Mouse (Mus musculus) monocyte, adult 2 months (primary cell): Measurements from ENCODE around the gene Gm9767.

Experiments
- DNase-seq, 2 experiments: peaks; one replicate each; pipeline ENCODE4 v3.0.0; 2022; ENCODE audit warnings: low spot score in 2 of 2, low read depth in 1 of 2

Gm9767 gene

DNA sequence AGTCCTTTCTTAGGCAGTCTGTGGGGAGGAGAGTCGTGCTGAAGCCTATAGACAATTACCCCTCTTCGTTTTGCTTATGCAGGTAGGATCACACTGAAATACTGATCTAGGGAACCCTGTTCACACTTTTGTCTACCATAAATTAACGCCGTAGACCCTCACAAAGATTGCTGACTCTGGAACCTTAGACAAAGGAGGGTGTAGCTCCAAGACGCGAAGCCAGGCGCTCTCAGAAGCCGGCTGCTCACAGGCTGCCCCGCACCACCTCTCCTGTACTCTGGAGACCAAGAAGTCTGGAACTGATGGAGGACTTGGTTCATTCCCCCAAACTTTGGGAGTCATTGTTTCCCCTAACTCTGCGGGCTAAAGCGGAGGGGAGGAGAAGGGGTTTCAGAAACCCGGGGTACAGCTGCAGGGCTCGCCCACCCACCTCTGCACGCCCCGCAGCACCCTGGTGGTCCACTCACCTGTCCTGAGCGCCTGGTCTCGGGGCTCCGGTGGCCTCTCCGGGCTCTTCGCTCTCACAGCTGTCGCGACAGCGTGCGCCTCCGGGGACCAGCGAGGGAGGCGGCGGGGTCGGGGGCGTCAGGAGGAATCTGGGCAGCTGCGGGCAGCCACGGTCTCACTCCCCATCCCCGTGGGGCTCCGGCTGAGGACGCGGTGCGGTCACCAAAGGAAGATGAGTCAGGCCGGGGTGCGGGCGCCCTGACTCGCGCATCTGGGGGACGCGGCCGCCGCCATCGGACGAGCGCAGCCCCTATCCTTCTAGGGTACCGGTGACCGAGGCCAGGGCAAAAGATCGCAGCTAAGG lies at the start of gene Gm9767:
Gm9767 (plus strand) TSS at position 585 of the 811 bp plus-strand sequence.
- DNase-seq = no peak

DNA sequence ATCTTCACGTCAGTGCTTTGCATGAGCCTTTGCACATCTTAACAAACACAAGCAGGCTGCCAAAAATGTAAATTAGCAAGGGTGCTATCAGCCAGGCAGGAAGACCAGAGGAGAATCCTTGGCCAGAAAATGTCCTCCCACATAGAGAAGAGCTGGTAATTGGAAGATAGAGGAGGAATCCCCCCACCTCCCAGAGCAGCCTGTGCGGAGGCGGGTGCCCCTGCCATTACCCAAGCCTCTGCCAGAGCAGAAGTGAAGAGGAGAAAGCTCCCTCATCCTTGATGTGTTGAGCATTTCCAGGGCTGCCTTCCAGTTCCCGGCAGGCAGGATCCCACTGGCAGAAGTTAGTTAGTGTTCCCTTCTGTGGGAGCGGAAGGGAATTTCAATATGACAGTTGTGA lies 43.1 kb upstream of the Gm9767 start:
- no peak for DNase-seq

DNA sequence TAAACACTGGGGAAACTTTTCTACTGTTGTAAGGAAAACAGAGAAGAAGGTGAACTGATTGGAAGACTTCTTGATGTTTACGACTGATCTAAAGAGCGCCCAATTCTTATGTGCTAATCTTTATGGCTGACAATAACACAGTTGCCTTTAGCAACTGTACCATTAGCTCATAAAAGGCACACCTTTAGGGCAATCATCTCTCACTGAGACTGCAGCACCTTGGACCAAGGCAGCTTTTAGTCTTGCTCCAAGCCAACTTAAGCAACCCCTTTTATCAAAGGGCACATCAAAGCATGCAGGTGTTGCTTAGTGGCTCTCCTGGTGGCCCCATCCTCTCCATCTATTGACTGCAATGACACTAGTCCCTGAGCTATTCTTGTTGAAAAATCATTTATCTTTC lies 26.9 kb upstream of the Gm9767 start:
- DNase-seq = no peak

DNA sequence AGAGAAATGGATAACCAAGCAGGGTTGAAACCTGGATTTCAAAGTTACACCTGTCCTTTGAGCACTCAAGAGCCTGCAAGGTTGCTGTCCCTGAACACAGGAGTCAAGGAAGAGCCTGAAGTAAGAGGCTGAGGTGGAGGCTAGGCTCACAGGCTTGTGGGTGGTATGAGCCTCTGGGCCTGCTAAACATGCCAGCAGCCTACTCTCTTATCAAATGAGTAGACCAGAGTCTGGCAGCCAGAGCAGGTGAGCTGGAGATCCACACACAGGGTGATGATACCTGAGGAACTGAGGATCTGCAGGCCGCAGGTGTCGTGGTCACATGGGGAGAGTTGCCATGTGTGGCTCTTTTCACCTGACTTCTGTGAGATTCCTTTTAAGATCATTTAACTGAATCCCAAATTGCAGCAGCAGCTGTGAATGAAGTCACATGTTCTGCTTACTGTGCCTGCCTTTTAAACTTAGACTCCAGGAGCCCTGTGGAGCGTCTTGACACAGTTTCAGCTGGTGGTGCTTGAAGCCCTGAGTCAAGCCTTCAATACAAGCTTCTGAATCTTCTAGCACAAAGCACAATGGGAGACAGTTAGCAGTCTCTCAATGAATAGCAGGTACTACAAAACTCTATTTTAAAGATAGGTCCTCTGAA lies 18.3 kb upstream of the Gm9767 start:
- DNase-seq = no peak

DNA sequence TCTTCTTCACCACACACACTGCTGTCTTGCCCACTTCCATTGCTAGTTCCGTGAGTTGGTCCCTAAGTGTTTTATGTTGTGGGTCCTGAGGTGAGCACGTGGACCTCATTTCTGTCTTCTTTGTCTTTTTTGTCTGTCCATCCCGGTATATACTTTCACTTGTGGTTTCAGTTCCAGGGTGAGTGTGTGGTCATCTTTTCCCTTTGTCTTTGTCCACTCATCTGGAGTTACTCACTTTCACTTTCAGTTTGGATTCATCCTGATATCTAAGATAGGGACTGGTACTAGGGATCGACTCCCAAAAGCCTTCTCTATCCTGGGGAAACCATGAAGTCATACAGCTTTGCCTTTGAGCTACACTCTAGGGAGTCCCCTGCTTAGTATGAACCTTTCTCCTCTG lies 15.0 kb upstream of the Gm9767 start:
- DNase-seq = no peak

DNA sequence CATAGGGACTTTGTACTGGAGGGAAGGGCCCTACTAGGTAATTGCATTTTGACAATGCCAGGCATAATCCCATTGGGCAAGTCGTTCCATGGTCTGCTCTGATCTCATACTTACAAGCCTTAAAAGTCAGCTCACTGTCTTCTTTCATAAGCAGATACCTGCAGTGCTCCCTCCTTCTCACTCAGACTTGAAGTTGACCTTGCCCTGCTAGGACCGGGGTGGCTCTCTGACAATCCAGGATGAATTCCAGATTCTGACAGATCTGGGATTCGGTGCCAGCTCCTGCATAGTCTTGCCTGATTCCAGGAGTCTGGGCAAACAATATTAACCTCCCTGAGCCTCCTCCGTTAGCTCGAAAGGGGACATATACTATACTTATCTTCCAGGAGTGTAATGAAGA lies 6.1 kb upstream of the Gm9767 start:
- no peak for DNase-seq

DNA sequence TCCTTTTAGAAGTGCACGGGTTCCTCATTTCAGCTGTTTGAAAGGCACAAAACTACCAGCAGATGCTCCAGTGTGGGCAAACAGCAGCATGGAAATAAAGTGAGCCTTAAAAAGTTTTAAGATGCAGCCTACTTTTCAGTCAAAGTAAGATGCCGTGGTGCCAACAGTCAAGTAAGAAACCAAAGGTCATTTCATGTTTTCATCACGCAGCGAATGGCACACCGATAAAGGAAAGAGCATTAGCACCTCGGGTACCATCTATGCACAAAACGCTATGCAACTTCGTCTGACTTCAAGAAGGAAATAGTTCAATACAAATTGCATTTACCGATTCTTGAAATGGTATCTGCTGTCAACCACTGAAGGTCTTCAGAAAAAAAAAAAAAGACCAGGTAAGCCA lies 1.1 kb upstream of the Gm9767 start:
- DNase-seq = no peak

DNA sequence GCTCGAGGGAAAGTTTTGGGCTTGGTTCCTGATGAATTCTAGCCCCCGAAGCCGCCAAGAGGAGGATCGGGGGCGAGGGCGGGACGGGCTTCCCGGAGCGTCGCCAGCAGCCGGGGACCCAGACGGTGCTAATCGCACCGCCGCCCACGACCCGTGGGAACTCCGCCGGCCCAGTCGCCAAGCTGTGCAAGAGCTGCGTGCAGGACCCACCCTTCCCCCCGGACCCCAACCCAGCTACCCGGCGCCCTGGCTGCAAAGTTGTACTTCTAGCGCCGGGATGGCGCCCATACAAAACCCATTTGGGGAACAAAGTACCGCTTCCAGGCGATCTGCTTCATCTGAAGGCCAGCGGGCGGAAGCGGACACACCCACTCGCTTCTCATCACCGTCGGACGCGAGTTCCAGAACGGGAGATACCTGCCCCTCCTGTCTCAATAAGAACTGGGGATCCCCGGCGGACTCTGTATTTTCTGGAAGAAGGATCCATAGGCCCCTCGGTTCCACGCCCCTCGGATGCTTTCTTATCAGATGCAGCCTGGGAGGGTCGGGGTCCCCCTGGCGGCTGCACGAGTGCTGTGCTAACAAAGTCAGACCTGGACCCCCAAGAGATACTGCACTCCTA lies 577 bp downstream of the Gm9767 start, which contains the start of gene Tmem200a:
Tmem200a (minus strand) TSS at position 532 of the 622 bp plus-strand sequence.
- no peak for DNase-seq

DNA sequence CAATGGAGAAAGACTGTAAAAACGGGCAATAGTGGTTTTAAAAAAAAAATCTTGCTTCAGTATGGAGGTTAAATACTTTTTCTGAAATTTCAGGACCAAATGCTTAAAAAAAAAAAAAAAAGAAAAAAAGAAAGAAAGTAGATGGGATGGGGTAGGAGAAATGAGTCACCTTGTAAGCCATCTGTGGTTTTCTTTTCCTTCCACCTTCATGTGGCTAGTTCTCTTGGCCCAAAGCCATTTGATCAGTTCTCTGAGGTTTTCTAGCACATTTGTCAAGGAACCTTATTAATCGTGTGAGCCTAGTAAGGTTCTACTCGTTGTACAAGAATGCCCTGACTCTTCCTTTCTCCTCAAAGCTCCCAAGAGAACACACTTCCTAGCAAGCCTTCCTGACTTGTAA lies 1.6 kb downstream of the Gm9767 start:
- no peak for DNase-seq

DNA sequence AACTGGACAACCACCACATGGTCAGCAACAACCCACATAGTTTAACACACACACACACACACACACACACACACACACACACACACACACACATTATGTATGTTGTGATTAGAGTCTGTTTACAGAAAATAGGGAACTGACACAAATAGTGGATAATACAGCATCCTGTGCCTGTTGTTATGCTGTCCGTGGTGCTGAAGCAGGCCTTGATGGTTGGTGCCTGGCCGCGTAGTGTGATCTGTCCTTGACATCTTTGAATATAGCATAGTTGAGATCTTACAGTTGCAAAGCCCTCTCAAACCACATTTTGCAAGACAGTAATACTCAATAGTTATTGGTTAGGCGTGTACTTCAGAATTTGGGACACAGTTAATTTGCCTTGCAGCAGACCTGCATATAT lies 4.0 kb downstream of the Gm9767 start:
- no peak for DNase-seq

DNA sequence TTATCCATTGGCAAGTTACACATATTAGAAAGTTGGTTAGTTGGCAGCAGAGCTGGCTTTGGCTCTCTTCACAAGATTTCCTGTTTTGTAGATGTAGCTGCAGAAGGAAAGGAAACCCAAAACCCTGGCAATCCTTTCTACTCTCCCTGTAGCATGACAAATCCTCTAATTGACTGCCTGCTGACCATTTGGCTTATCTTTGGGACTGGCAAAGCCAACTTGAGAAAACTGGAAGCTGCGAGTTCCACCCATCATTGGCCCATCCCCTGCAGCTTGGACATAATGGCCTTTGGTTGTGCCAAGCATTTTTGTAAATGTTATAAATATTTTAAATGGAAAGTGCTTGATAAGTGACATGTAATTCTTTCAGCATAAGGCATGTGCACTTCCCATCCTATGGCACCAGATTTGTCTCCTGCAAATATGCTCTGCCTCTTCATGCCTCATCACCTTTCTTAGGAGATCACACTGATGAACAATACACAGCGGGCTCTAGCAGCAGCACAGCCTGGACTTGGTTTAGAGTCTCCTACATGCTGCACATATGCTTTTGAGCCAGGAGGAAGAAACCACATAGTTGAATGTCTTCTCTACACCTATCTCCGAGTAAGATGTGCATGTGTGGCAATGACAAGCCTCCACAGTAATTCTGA lies 25.4 kb downstream of the Gm9767 start:
- no peak for DNase-seq

DNA sequence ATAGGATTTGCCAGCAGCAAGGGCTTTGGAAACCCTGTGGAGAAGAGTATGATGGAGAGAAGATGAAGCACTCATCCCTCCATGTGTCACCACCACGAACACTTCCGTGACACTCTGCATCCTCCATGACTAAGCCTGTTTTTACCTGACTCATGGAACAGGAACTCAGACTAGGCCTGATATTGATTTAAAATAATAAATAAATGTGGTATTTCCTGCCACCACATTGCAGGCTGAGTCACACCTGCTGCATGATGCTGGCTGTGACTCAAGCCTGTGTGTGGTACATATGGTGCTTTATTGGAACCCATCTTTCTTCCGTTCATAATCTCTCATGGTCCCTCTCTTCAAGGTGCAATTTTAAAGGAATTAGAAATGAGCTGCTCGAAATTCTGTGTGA lies 36.4 kb downstream of the Gm9767 start:
- no peak for DNase-seq

DNA sequence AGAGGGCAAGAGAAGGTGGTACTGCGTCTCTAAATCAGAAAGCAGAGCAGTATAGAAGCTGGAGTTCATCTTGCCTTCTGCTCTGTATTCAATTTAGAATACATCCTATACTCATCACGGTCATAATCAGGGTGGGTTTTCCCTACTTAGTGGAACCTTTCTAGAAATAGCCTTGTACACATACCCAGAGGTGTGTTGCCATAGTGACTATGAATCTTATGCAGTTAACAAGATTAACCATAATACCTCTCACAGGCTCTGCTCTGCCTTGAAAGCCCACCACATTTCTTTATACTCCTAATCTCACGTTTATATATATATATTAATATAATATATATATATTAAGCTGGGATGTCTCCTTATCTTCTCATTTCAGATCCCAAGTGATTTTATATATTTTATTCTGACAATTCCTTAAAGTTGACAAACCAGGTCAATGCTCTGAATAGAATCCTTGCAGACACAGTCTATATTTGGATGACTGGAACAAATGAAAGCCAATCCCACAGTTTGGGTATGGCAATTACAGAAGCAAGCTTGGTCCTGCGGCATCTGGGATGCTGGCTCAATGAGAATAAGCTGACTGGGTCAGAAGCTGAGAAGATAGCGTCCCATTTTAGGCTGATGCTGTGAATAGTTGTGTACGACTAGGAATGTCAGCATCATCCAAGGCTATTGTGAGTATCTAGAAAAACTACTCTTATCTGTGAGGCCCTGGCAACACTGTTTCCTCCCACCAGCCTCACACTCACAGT lies 41.2 kb downstream of the Gm9767 start:
- no peak for DNase-seq

DNA sequence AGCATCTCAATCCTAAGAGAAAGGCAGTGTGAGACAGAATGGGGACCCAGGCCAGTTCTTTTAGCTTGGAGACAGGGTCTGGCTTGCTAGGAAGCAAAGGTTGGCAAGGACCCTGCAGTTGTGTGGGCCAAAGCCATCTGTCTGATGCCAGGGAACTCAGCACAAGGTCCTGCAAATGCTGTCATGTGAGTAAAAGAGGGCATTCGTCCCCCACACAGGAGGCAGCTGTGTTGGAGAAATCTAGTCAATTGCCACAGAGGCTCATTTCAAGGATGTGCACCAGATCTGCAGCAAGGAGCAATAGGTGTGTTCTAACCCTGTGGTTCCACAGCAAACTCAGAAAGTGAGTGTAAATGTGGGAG lies 41.7 kb downstream of the Gm9767 start:
- no peak for DNase-seq
